Mouse (Mus musculus): ENCODE data around the gene Plac9b. TPM values are rescaled to one million over a fixed set of nuclear protein-coding genes. Genes with fewer than 3 reads are reported as not detected.
"Not testable (repeated sequence)": the region's sequence is repeated elsewhere in the genome, so short reads cannot be mapped to it uniquely, and the experiment has no call there.

The Plac9b gene
- 1.6 and 2.3 TPM in 2 replicates for polyA plus RNA-seq (2015; fragmentation: Nextera tagmentation; extraction: Ambion mirVana)

- H3K27ac ChIP-seq; H3K9me3 ChIP-seq (replicated peaks); ATAC-seq; H3K4me3 ChIP-seq; H3K4me1 ChIP-seq; H3K4me2 ChIP-seq; H3K27me3 ChIP-seq; H3K9ac ChIP-seq; H3K36me3 ChIP-seq (ENCODE audit: poor library complexity, severe bottlenecking): not testable (repeated sequence)
- no CpG with 5 or more reads among the region's 10 CpGs for WGBS
These were observed at the start of gene Plac9b for GRCm38 (mm10) chr14:26182380-26182779. TSS of gene Plac9b (minus strand) at chr14:26182480.

- not testable (repeated sequence) for H3K9me3 ChIP-seq (replicated peaks); H3K27ac ChIP-seq; H3K4me2 ChIP-seq; ATAC-seq; H3K27me3 ChIP-seq; H3K36me3 ChIP-seq (ENCODE audit: poor library complexity, severe bottlenecking); H3K4me1 ChIP-seq; H3K4me3 ChIP-seq; H3K9ac ChIP-seq
- no CpG with 5 or more reads among the region's 5 CpGs for WGBS
These were observed 34.1 kb upstream of the Plac9b start for GRCm38 (mm10) chr14:26216233-26217000.

GRCm38 (mm10) chr14:26206926-26207247 lies 24.6 kb upstream of the Plac9b start, which contains the start of gene Tmem254b:
TSS of gene Tmem254b (minus strand) at chr14:26207041.
- not testable (repeated sequence) for H3K4me2 ChIP-seq; H3K36me3 ChIP-seq (ENCODE audit: poor library complexity, severe bottlenecking); H3K27ac ChIP-seq; H3K27me3 ChIP-seq; H3K9me3 ChIP-seq (replicated peaks); H3K4me3 ChIP-seq; H3K4me1 ChIP-seq; H3K9ac ChIP-seq
- no CpG with 5 or more reads among the region's 10 CpGs for WGBS
- ATAC-seq = peak; percentile 68

- not testable (repeated sequence) for H3K4me3 ChIP-seq; H3K9me3 ChIP-seq (replicated peaks); H3K4me2 ChIP-seq; H3K36me3 ChIP-seq (ENCODE audit: poor library complexity, severe bottlenecking); H3K27me3 ChIP-seq; H3K27ac ChIP-seq; H3K4me1 ChIP-seq; H3K9ac ChIP-seq
- WGBS = no CpG with 5 or more reads among the region's 44 CpGs
- ATAC-seq = peak; percentile 85
These were observed 24.1 kb upstream of the Plac9b start for GRCm38 (mm10) chr14:26206197-26206925.

GRCm38 (mm10) chr14:26197851-26198250 lies 15.6 kb upstream of the Plac9b start:
- H3K4me2 ChIP-seq; ATAC-seq; H3K27me3 ChIP-seq; H3K36me3 ChIP-seq (ENCODE audit: poor library complexity, severe bottlenecking); H3K9me3 ChIP-seq (replicated peaks); H3K9ac ChIP-seq; H3K4me1 ChIP-seq; H3K4me3 ChIP-seq; H3K27ac ChIP-seq: not testable (repeated sequence)
- WGBS = no CpG with 5 or more reads among the region's 3 CpGs

GRCm38 (mm10) chr14:26188361-26188760 lies 6.1 kb upstream of the Plac9b start:
- H3K9ac ChIP-seq; H3K9me3 ChIP-seq (replicated peaks); ATAC-seq; H3K36me3 ChIP-seq (ENCODE audit: poor library complexity, severe bottlenecking); H3K4me2 ChIP-seq; H3K4me1 ChIP-seq; H3K27me3 ChIP-seq; H3K4me3 ChIP-seq; H3K27ac ChIP-seq: not testable (repeated sequence)
- no CpG with 5 or more reads among the region's 8 CpGs for WGBS

- H3K9ac ChIP-seq; H3K4me2 ChIP-seq; H3K4me1 ChIP-seq; H3K27me3 ChIP-seq; H3K4me3 ChIP-seq; H3K27ac ChIP-seq; H3K36me3 ChIP-seq (ENCODE audit: poor library complexity, severe bottlenecking); H3K9me3 ChIP-seq (replicated peaks); ATAC-seq: not testable (repeated sequence)
- WGBS = no CpG with 5 or more reads among the region's 9 CpGs
These were observed 4.4 kb upstream of the Plac9b start for GRCm38 (mm10) chr14:26186638-26187037.

GRCm38 (mm10) chr14:26181660-26182059 lies 620 bp downstream of the Plac9b start:
- H3K9me3 ChIP-seq (replicated peaks); H3K9ac ChIP-seq; H3K27ac ChIP-seq; H3K36me3 ChIP-seq (ENCODE audit: poor library complexity, severe bottlenecking); H3K4me2 ChIP-seq; H3K4me1 ChIP-seq; H3K27me3 ChIP-seq; H3K4me3 ChIP-seq; ATAC-seq: not testable (repeated sequence)
- no CpG with 5 or more reads among the region's 10 CpGs for WGBS

- H3K4me2 ChIP-seq, ATAC-seq: not testable (repeated sequence)
- WGBS = no CpG with 5 or more reads among the region's 6 CpGs
These were observed 7.3 kb downstream of the Plac9b start for GRCm38 (mm10) chr14:26175028-26175427.

GRCm38 (mm10) chr14:26173955-26174354 lies 8.3 kb downstream of the Plac9b start:
- not testable (repeated sequence) for H3K27ac ChIP-seq; H3K9me3 ChIP-seq (replicated peaks); H3K9ac ChIP-seq; H3K27me3 ChIP-seq; H3K36me3 ChIP-seq (ENCODE audit: poor library complexity, severe bottlenecking); H3K4me2 ChIP-seq; H3K4me3 ChIP-seq; ATAC-seq; H3K4me1 ChIP-seq
- WGBS = no CpG with 5 or more reads among the region's 3 CpGs

More at GRCm38 (mm10) chr14:26175028-26175427, 7.3 kb downstream of the Plac9b start:
- H3K27me3 ChIP-seq; H3K4me1 ChIP-seq; H3K27ac ChIP-seq; H3K36me3 ChIP-seq (ENCODE audit: poor library complexity, severe bottlenecking); H3K9me3 ChIP-seq (replicated peaks); H3K4me3 ChIP-seq; H3K9ac ChIP-seq: not testable (repeated sequence)

- H3K27ac ChIP-seq; H3K4me1 ChIP-seq; H3K4me2 ChIP-seq; H3K9me3 ChIP-seq (replicated peaks); H3K36me3 ChIP-seq (ENCODE audit: poor library complexity, severe bottlenecking); H3K27me3 ChIP-seq; ATAC-seq; H3K4me3 ChIP-seq; H3K9ac ChIP-seq: not testable (repeated sequence)
- no CpG with 5 or more reads among the region's 12 CpGs for WGBS
These were observed 17.0 kb downstream of the Plac9b start for GRCm38 (mm10) chr14:26165266-26165665.

GRCm38 (mm10) chr14:26162423-26162822 lies 19.9 kb downstream of the Plac9b start:
- not testable (repeated sequence) for H3K36me3 ChIP-seq (ENCODE audit: poor library complexity, severe bottlenecking); H3K4me1 ChIP-seq; H3K27ac ChIP-seq; ATAC-seq; H3K9me3 ChIP-seq (replicated peaks); H3K9ac ChIP-seq; H3K4me3 ChIP-seq; H3K27me3 ChIP-seq; H3K4me2 ChIP-seq
- no CpG with 5 or more reads among the region's 5 CpGs for WGBS

Data from forebrain, embryonic 13.5 days (tissue).